In the genomic region with DNA sequence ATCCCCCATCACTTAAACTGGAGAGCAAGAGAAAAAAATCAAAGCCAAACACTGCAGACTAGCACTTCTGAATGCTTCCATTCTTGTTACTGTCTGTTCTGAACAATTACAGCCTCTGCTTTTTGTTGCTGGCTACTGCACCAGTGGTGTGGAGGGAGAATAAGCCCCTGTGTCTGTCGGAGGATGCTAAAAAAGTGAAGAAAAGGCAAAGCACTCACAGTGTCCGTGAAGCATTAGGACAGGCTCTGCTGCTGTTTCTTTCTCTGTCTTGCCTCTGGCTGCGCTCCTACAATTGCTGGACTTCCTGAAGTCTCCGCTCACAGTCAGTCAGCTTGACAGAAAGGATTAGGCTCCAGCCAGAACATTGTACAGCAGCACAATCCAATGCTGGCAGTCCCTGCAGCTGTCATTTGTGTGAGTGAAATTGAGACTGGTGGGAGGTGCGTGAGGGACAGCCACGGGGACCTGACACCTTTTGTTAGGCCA, we compare ENCODE assay signal across 9 mouse cellular contexts.
DNase-seq lines count a peak whose midpoint lies in the region; ATAC-seq lines count a peak whose summit lies in the region.
"Had no signal": no experiment of that assay in that cellular context is flagged by ENCODE, and none has a peak within 500 bp of the region (broad histone marks: within the 10 kb centered on the region; RNA-seq: fewer than 3 reads in every experiment).

No protein-coding gene starts in this region.

- peak; percentile 69 for ATAC-seq in forebrain, embryonic 14.5 days

- no peaks in the 10 kb centered on the region for H3K27me3 ChIP-seq in forebrain, embryonic 14.5 days (replicated peaks; ENCODE audit: control insufficient read depth, insufficient read depth, low read length)

- H3K9ac ChIP-seq in forebrain, embryonic 14.5 days (ENCODE audit: low read length) = no peak overlapping the region
- H3K9ac ChIP-seq: limb, embryonic 15.5 days had no signal

- WGBS in forebrain, embryonic 14.5 days = 4% methylated on average over 6 of the region's 6 CpGs

- no peak overlapping the region for H3K4me3 ChIP-seq in forebrain, embryonic 14.5 days (ENCODE audit: low read depth, low read length)
- H3K4me3 ChIP-seq: limb, embryonic 15.5 days had no signal

- no peak overlapping the region for H3K4me2 ChIP-seq in forebrain, embryonic 14.5 days (ENCODE audit: low read length)
- H3K4me2 ChIP-seq: limb, embryonic 15.5 days had no signal

- peak; percentile 13 for DNase-seq in left cerebral cortex, postnatal 4 days
- no peak for DNase-seq in left cerebral cortex, adult 11 months (ENCODE audit: low spot score)
- DNase-seq in forebrain, embryonic 14.5 days (ENCODE audit: low spot score) = peak; percentile 58
- DNase-seq in layer of hippocampus, adult 9-11 months = peak; percentile 15
- peak; percentile 69 for DNase-seq in retina, postnatal 1 day
- DNase-seq in adrenal gland, adult (ENCODE audit: inconsistent age in 2 of 2, low spot score in 1 of 2) = no peak
- no peak for DNase-seq in frontal cortex, postnatal 14 days (ENCODE audit: low spot score in 2 of 2)
- no peak for DNase-seq in yolk sac, embryonic 10.5 days (ENCODE audit: low spot score)

- no peaks in the 10 kb centered on the region; the same call in 1 of the 2 replicates for H3K36me3 ChIP-seq in forebrain, embryonic 14.5 days (ENCODE audit: control insufficient read depth, insufficient read depth, low read length)
- H3K36me3 ChIP-seq: limb, embryonic 15.5 days had no signal

- H3K9me3 ChIP-seq in forebrain, embryonic 14.5 days (replicated peaks; ENCODE audit: control insufficient read depth, low read length) = no peaks in the 10 kb centered on the region
- H3K9me3 ChIP-seq: limb, embryonic 15.5 days had no signal

- intact Hi-C loops in left cerebral cortex, postnatal 4 days (cut with DNase I) = no loop called here

- peaks cover 5% of the 10 kb centered on the region; the same call in 1 of the 2 replicates for H3K4me1 ChIP-seq in forebrain, embryonic 14.5 days (ENCODE audit: control insufficient read depth, insufficient read depth, low read length)
- H3K4me1 ChIP-seq: limb, embryonic 15.5 days had no signal

- 0 out of 2 replicates have a peak overlapping the region, but pooled peaks have one; percentile 34 for H3K27ac ChIP-seq in forebrain, embryonic 14.5 days (ENCODE audit: low read depth, low read length)
- H3K27ac ChIP-seq: limb, embryonic 15.5 days had no signal

Comparison
In these comparisons a context has a peak if more than half of its experiments do, and no peak if none do; other contexts are left out.
1. DNase-seq: peak in left cerebral cortex, postnatal 4 days (single experiment), forebrain, embryonic 14.5 days (single experiment), layer of hippocampus, adult 9-11 months (single experiment) and retina, postnatal 1 day (single experiment); none in left cerebral cortex, adult 11 months (single experiment), adrenal gland, adult (0 of 2), frontal cortex, postnatal 14 days (0 of 2) and yolk sac, embryonic 10.5 days (single experiment).